Mouse (Mus musculus) layer of hippocampus, postnatal 36 days (tissue): ENCODE measurements around the gene Phf11c. TPM values are rescaled to one million over a fixed set of nuclear protein-coding genes. Genes with fewer than 3 reads are reported as not detected.
"Not testable (repeated sequence)": the region's sequence is repeated elsewhere in the genome, so short reads cannot be mapped to it uniquely, and the experiment has no call there.

ENCODE experiments used
- DNase-seq, 2 experiments: peaks; one replicate each; pipeline ENCODE4 v3.0.0; 2022
- total RNA-seq, 2 experiments: library from RNA; stranded (reverse); gene quantifications; 2 replicates each; pipeline ENCODE4 v1.2.3; 2021

Phf11c gene
- under 1 TPM; 0.40 to 0.86 TPM for total RNA-seq

DNA sequence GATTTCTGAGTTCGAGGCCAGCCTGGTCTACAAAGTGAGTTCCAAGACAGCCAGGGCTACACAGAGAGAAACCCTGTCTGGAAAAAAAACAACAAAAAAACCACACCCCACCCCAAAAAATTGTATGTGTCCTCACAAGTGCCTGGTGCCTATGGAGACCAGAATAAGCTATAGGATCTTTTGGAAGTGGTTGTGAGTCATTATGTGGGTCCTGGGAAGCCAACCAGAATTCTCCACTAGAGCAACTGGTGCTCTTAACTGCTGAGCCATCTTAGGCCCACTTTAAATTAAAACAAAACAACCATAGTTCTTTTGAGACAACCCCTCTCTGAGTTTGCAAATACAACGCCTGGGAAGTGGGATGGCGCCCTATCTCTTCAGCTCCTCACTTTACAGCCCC is at the start of gene Phf11c:
Gene Phf11c (minus strand): TSS at position 101 of the 400 bp plus-strand sequence.
- no peak for DNase-seq

DNA sequence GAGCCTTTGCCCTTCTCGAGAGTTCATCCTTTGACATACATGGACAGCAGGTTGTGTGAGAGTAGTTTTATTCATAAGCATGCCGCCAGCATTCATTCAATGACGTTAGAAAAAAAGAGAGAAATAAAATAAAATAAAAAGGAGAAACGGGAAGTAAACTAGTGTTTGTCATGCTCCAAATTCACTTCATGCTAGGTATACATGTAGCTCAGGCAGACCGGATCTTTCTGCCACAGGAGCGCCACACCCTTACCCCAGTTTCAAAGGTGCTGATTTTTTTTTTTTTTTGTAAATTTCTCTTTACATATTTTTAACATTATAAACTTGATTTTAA is 46.3 kb upstream of the Phf11c start:
- no peak for DNase-seq

DNA sequence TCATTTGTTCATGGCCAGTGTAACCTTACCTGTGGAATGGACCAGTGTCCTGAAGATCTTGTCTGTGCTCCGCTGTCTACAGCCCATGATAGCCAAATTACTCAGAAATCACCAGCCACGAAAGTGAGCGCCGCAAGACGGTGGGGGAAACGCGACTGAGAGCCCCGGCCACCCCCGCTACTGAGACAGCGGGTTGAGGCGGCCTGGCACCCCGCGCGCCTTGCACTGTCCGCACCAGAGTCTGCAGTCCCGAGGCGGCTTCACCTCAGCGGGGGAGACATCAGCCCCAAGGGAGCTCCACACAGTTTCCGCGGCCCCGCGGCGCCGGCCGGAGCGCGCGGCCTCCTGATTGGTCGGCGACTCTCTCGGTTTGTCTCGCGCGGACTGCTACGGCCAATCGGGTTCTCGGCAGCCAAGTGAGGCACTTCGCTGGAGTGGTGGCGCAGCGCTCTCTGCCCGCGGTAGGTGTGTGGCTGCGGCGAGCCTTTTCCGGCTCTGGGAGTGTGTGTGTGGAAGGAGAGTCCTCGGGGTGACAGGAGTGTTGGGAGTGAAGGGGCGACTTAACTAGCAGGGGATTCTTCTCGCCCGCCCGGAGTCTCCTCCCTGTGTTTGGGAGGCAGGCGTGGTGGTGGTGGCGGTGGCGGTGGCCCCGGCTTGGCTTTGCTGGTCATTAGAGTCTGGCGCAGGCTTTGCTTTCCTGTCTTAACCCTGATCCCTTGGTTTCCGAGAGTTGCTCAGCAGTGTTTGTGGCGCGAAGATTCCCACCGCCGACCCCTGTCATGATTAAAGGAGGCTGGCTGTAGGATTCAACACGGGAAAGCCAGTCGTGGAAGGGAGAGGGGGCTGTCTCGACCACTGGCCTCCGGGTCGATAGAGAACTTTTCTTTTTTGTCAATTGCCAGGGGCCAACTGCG is 45.6 kb upstream of the Phf11c start, which contains the start of the genes Setdb2 and Cab39l:
Gene Setdb2 (minus strand): TSS at position 327 of the 914 bp plus-strand sequence.
Gene Cab39l (plus strand): TSS at position 415 of the 914 bp plus-strand sequence.
- peak; percentile 92 to 94 for DNase-seq

- DNase-seq = no peak
Observed at GRCm38 (mm10) chr14:59440039-59440438, 44.9 kb upstream of the Phf11c start.

GRCm38 (mm10) chr14:59438505-59438904 is 43.3 kb upstream of the Phf11c start:
- DNase-seq = no peak

GRCm38 (mm10) chr14:59437398-59437797 is 42.2 kb upstream of the Phf11c start:
- no peak for DNase-seq

GRCm38 (mm10) chr14:59435206-59435605 is 40.0 kb upstream of the Phf11c start:
- DNase-seq = no peak

DNA sequence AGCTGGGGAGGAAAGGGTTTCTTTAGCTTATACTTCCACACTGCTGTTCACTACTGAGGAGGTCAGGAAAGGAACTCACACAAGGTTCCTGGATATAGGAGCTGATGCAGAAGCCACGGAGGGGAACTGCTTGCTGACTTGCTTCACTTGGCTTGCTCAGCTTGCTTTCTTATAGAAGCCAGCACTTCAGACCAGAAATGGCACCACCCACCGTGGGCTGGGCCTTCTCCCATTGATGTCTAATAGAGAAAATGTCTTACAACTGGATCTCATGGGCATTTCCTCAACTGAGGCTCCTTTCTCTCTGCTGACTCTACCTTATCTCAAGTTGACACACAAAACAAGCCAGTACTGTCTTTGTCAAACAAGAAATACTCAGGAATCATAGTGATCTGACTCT is 38.7 kb upstream of the Phf11c start:
- no peak for DNase-seq

- no peak for DNase-seq
Observed at GRCm38 (mm10) chr14:59430556-59430955, 35.4 kb upstream of the Phf11c start.

DNA sequence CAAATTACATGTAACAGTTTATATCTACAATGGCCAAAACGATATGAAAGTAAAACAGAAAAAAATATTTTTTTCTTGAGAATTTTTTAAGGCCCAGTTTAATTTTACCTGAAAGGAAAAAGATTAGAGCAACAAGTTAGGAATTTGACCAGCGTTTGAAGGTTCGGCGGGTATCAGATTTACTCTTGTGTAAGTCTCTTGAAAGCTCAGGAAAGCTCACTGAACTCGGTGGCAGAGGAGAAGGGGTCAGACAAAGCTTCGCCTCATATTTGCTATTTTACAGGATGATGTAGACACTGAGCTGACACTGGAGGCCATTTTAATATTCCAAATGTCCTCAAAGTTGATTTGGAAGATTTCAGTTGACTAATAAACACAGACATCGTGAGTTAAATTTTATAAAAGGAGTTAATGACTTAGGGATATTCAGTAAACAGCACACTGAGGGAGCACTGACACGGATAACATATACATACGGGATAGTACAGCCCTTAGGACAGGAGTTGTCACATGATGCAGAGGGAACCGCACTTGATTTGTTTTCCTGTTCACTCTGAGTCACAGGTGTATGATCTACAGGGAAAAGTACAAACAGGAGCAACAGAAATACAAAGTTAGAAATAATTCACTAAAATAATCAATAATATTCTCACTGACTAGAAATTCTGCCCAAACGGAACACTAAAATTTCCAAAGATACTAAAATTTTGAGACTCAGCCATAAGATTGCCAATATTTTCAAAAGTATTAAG is 27.9 kb upstream of the Phf11c start:
- no peak for DNase-seq

DNA sequence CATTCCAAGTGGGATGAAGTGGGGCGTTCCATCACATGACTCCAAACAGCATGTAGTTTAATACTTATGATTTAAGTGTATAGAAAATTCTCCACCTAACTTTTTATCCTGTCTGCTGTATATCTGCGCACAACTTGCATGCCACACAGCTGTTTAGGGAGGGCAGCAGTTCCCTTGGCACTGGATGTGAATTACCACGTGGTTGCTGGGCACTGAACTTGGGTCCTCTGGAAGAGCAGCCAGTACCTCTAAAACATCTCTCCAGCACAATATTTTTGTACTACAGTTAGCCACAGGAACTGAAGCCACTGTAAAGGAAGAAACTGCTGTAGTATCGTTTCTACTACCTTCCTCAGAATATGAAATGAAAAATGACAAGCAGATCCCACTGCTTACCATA is 23.0 kb upstream of the Phf11c start:
- no peak for DNase-seq

DNA sequence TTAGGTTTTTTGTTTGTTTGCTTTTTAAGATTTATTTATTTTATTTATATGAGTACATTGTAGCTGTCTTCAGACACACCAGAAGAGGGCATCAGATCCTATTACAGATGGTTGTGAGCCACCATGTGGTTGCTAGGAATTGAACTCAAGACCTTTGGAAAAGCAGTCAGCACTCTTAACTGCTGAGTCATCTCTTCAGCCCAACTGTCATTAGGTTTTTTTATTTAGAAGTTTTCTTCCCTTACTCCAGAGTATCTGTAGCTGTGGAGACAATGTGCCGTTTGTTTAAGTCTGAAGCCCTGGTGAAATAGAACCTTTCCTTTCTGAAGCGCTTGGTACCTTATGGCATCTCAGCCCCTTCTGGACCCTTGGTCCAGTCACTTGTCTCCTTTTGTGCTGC is 19.8 kb upstream of the Phf11c start:
- DNase-seq = not testable (repeated sequence)

- no peak for DNase-seq
Observed at GRCm38 (mm10) chr14:59396999-59397398, 1.8 kb upstream of the Phf11c start.

DNA sequence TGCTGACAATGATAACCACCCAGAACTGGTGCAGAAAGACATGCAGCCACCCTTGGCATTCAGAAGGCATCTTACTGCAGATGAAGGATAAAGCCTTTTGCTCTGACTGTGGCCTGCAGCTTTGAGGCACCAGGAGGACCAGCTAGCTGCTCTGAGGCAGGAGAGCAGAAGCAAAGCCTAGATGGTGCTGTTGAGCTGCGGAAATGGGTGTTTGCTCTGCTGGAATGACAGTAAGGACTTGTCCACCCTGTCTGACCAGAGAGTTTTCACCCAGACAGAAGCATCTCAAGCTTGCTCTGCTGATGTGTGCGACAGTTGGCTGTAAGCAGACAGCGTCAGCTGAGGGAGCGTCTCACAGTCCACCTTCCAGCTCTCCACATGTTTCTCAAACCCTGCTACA is 5.0 kb downstream of the Phf11c start:
- peak; percentile 17 to 35 for DNase-seq

- no peak for DNase-seq
Observed at GRCm38 (mm10) chr14:59389532-59389931, 5.6 kb downstream of the Phf11c start.

GRCm38 (mm10) chr14:59370348-59371068 is 24.7 kb downstream of the Phf11c start:
- DNase-seq = no peak

DNA sequence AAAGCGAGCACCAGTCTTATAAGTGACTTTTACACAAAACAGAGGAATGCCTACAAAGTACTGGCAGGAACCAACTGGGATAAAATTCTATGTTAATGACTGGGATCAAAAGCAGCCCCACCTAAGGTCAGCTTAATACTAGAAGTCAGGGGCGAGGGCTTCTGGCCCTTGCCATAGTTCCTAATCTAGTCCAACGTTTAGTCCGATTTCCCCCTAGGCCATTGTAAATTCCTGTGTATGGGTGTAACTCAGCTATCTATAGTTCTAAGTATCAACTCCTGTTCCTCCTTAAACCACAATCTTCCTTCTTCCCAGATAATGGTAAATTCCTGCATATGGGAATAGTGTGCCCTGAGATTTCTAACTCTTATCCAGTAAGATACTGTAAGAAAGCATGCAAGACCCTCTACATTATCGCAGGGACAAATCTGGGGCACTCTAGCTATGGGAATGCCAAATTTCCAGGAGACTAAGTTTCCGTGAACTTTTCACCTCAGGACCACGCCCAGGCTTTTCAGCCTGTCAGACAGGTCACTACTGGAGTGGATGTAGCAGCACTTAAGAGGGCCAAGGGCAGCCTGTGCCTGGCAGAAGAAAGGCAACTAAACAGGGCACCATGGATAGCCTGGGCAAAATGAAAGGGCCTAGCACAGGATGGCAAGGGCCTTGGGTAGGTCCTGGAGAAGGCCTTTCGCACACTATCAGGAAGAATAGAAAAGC is 28.6 kb downstream of the Phf11c start:
- DNase-seq = no peak

- DNase-seq = peak; percentile 2 to 6
Observed at GRCm38 (mm10) chr14:59365244-59365644, 29.9 kb downstream of the Phf11c start, which contains the start of gene Phf11d. Phf11d (minus strand) TSS chr14:59365470.

GRCm38 (mm10) chr14:59341189-59341588 is 54.0 kb downstream of the Phf11c start, which contains the start of gene Phf11b:
Phf11b (minus strand) TSS chr14:59341351.
- DNase-seq = not testable (repeated sequence)

DNA sequence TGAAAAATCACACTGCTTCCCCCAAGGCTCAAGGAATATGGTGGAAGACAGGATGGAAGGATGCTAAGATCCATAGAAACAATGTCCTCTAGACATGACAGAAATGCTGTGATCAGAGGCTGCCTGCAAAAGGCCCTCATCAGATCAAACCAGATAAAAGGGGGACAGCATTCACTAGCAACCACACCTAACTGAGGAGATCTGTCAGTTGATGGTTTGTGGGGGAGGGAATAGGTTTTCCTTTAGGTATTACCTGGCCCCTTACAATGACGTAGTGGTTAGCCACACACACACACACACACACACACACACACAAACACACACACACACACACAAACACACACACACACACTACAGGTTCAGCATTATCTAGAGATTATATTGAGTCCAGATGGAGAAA is 55.6 kb downstream of the Phf11c start:
- no peak for DNase-seq

DNA sequence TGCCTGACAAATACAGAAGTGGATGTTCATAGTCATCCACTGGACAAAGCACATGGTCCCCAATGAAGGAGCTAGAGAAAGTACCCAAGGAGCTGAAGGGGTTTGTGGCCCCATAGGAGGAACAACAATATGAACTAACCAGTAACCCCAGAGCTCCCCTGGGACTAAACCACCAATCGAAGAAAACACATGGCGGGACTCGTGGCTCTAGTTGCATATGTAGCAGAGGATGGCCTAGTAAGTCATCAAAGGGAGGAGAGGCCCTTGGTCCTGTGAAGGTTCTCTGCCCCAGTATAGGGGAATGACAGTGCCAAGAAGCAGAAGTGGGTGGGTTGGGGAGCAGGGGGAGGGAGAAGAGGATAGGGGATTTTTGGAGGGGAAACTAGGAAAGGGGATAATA is 59.1 kb downstream of the Phf11c start:
- DNase-seq = not testable (repeated sequence)
